Mouse (Mus musculus): ENCODE measurements at regions not wholly inside any gene's neighbourhood (a gene's known extent, or its start where the extent isn't known, plus 50 kb on each side); places are given as distances from the start of the nearest gene placed in this dataset.

DNA sequence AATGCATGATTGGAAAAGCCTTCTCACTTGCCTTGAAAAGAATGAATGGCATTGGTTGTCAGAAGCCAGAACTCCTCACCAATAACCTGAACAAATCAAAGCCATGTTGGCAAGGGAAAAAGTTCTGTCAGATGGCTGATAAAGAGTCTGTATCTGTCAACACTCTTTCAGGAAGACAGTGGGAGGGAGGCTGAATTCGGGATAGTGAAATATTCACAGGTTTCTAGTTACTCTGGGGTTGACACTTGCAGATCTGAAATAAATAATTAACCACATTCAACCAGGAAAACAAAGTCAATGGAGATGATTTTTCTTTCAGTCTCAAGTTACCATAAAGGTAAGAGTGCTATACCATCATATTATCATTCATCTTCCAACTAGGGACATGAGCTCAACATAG is 56.3 kb upstream of the Ift57 start:
- Histone ChIP-seq H3K27ac (ENCODE audit: low read depth, low read length) (no peak overlapping the region), H3K4me2 (replicated peaks; ENCODE audit: low read depth, low read length) (no peak overlapping the region), H3K36me3 (ENCODE audit: control insufficient read depth, insufficient read depth, low read length) (no peaks in the 10 kb centered on the region), H3K4me1 (ENCODE audit: control insufficient read depth, insufficient read depth, low read length) (no peaks in the 10 kb centered on the region), H3K9ac (ENCODE audit: low read depth, low read length) (no peak overlapping the region), H3K4me3 (ENCODE audit: low read length) (no peak overlapping the region), H3K9me3 (ENCODE audit: control insufficient read depth, low read length) (no peaks in the 10 kb centered on the region), H3K27me3 (ENCODE audit: control insufficient read depth, insufficient read depth, low read length) (no peaks in the 10 kb centered on the region)
- WGBS = 61% methylated on average over 1 of the region's 1 CpGs
- ATAC-seq (ENCODE audit: low FRiP score, low TSS enrichment) = no peak

DNA sequence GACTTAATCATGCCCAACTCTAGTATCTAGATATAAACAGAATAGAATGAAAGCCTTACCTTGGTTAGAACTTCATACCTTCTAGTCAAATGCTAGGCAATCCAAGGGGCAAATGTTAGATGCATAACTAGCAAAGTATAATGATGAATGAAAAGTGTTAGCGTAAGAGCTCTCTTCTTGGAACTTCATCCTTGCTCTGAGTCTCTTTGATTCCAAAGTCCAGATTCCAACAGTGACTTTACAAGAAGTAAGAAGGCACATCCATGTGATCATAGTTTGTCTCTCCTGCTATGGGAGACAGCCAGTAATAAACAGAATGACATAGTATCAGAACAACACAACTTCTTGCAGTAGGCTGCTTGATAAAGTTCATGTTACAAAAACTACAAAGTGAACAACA is 54.6 kb upstream of the Ift57 start:
- ATAC-seq (ENCODE audit: low FRiP score, low TSS enrichment) = no peak
- Histone ChIP-seq H3K9ac (ENCODE audit: low read depth, low read length) (no peak overlapping the region), H3K9me3 (ENCODE audit: control insufficient read depth, low read length) (no peaks in the 10 kb centered on the region), H3K4me2 (replicated peaks; ENCODE audit: low read depth, low read length) (no peak overlapping the region), H3K36me3 (ENCODE audit: control insufficient read depth, insufficient read depth, low read length) (no peaks in the 10 kb centered on the region), H3K27me3 (ENCODE audit: control insufficient read depth, insufficient read depth, low read length) (no peaks in the 10 kb centered on the region), H3K4me1 (ENCODE audit: control insufficient read depth, insufficient read depth, low read length) (no peaks in the 10 kb centered on the region), H3K4me3 (ENCODE audit: low read length) (no peak overlapping the region), H3K27ac (ENCODE audit: low read depth, low read length) (no peak overlapping the region)
- 98% methylated on average over 1 of the region's 1 CpGs for WGBS

DNA sequence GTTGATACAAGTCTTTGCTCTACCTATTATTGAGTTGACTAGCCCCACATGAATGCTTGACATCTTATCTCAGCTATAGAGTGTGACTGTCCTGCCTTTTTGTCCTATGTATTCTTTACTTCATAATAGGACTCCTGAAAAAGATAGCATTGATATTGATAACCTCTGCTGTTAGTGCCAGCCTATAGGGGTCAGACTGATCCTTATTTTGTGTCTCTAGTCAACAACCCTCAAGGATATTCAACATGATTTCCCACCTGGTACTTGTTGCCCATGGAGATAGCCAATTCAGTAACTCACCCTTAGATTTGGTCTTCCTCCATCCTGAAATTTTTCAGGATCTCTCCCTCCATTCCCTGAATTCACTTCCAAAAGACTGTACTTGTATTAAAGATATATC is 52.6 kb upstream of the Ift57 start:
- H3K27me3 ChIP-seq (ENCODE audit: control insufficient read depth, insufficient read depth, low read length) = no peaks in the 10 kb centered on the region
- ATAC-seq (ENCODE audit: low FRiP score, low TSS enrichment) = no peak
- no peak overlapping the region for H3K27ac ChIP-seq (ENCODE audit: low read depth, low read length)
- no peaks in the 10 kb centered on the region for H3K9me3 ChIP-seq (ENCODE audit: control insufficient read depth, low read length)
- no peaks in the 10 kb centered on the region for H3K4me1 ChIP-seq (ENCODE audit: control insufficient read depth, insufficient read depth, low read length)
- no peak overlapping the region for H3K4me2 ChIP-seq (replicated peaks; ENCODE audit: low read depth, low read length)
- no peak overlapping the region for H3K9ac ChIP-seq (ENCODE audit: low read depth, low read length)
- H3K4me3 ChIP-seq (ENCODE audit: low read length) = no peak overlapping the region
- H3K36me3 ChIP-seq (ENCODE audit: control insufficient read depth, insufficient read depth, low read length) = no peaks in the 10 kb centered on the region

All from kidney, embryonic 14.5 days (tissue).